Mouse (Mus musculus) natural killer cell, adult 2 months (primary cell): ENCODE results near the gene Myh6.
A peak's percentile ranks its signal among the peaks of the same experiment; 100 is the strongest.

ENCODE experiments used
- DNase-seq, 2 experiments: peaks; one replicate each; pipeline ENCODE4 v3.0.0; 2022; ENCODE audit warnings: low spot score in 2 of 2

Myh6 gene

DNA sequence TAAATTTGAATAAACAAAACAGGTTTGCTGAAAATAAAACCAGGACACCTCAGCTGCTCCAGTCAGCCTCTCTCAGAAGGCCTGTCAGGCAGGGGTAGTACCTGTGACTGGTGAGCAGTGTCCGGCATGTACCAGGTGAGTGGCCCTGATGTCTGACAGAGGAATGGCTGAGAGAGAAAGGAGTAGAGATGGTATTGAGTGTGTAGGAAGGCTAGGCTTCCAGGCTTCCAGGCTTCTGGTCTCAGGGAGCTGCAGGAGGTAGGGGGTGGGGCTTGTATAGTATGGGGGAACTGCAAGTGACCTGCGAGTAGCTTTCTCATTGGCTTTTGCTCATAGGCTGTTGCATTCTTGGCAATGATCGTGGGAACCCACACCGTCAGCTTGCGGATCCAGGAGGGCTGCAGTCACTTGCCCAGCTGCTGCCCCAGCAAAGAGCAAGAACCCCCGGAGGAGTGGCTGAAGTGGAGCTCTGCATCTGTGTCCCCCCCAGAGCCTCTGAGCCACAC, 34.0 kb downstream of the Myh6 start, which contains the start of gene Il25:
Gene Il25, plus strand, starts transcription at position 51 of the 506 bp plus-strand sequence.
- DNase-seq: no peak

DNA sequence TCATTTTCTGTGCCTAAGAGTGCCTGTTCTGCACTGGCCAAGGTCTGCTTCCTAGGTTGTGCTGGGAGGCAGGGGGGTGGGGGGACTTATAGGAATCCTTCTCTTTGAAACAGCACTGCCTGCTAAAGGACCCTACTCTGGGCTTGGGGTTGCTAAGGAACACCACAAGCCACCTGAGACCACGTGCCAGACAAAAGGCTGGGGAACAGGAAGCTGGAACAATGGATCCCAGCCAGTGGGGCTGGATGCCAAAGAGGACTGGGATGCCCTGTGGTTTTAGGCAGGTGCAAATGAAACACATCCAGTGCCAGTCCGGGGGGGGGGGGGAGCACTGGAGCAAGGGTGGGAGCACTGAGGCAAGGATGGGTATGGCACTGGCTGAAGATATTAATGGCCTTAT, 36.3 kb downstream of the Myh6 start:
- DNase-seq: no peak

DNA sequence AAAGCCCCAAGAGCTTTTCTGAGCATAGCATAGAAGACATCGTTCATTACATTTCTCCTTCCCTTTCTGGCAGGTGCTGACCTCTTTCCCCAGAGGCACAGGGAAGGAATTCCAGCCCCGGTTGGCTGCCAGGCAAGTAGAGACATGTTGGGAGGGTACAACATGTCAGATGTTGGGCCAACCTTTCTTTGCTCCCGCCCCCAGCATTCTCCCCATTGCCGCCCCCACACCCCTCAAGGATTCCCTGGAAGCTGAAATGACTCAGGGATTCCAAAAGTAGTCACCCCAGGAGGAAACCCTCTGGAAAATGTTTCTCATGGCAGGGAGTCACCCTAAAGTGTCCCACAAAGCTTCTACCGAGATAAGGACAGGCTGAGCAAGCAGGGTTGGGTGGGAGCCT, 36.9 kb downstream of the Myh6 start:
- no peak for DNase-seq

GRCm38 (mm10) chr14:54927296-54927695, 39.4 kb downstream of the Myh6 start:
- no peak for DNase-seq

DNA sequence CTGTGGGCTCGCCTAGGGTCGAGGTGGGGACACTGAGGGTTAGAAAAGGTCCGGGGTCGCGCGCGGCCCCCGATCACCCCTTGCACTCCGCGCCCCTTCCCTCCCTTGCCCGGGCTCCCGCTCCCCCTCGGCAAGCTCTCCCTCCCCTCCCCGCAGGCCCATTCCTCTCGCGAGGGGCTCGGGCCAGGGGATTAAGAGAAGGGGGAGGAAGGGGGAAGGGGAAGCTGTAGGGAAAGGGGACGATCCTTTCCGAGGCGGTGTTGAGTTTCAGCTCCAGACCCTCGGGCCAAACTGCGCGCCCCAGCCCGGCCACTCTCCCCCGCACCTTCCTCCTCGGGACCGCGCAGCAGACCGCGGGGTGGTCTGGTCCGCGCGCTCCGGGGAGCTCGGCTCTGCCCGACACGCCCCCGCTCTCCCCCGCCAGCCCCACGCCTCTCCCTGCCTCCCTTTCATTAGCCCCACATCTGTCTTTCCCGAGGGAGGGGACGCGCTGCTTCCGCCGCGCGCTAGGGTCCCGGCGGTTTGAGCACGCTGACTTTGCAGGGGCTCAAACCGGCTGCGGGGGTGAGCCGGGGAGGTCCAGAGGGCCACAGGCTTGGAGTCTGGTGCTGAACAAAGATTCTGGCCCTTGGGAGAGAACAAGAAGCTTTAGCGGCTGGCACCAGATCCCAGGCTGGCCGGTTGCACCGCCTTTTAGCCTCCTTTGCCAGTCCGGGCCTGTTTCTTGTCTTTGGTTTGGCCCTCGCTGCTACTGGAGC, 40.1 kb downstream of the Myh6 start:
- DNase-seq: no peak

DNA sequence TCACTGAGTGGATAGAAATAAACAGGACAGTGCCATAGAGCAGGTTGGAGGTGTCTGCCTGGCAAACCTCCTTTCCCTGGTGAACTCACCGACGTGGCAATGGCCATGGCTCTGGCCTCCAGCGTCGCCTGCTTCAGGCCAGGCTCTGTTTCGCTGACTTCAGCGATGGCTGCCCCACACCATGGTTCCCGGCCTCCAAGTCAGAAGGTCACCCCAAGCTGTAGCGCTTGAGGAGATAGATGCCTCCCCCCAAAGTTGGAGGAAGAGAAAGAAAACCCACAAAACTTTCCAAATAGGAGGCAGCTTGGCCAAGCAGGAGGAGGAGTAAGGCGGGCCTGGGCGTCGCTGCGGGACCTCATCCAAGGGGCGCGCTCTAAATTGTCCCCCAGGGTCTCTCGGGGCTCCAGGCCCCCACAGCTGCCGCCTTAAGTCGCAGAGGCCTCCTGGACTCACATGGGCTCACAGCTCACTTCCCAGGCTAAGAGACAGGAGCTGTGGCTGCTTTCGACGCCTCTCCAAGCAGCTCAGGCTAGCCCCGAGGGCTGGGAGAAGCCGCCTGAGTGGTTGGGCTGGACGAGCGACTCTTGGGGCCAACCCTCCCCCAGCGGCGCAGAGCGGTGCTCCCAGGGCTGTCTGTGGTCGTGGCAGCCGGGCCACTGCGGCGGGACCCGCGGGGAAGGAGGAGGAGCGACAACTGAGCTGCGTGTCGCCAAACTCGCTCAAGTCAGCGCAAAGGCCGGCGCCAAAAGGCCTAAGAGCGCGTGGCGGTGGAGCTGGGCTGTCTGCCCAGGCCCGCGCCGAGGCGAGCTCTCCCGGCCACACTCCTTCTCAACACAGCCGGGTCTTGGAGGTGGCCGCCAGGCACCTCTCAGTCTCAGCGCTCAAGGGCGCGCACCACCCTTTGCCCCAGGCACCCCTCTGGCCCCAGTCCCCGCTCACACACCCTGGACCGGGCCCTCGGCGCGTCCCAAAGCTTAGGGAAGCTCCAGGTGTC, 41.1 kb downstream of the Myh6 start, which contains the start of gene Efs:
Gene Efs, minus strand, starts transcription at position 778 of the 994 bp plus-strand sequence.
- DNase-seq: no peak

DNA sequence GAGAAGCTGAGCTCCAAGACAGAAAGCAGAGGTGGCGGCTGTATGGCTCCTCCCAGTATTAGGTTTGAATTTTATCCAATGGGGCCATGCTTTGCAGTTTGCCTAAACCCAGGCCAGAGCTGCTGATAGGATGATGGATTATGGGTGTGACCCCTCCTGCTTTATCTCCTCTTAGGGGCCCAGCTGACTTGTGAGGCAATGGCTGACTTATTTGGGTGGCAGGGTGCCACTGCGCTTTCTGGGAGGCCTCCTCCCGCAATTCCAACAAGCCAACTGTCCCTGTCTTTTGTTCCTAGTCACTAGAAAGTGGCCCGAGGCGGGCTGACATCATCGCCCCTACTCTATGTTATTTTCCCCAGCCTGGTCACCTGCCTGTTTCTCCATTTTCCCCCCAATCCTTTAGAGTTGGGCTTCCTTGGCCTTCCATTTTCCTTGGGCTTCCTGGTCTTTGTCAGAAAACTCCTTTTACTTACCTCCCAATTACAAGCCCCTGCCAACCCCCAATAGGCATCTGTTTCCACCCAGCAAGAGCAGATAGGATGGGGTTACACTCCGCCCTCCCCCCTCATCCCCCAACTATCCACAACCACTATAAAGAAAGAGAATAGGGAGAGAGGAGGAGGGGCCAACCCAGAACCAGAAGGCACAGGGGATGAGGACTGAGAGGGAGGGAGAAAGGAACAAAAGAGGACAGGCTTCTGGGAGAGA, 41.9 kb downstream of the Myh6 start:
- DNase-seq: no peak

- DNase-seq: no peak
Observed at GRCm38 (mm10) chr14:54920076-54920685, 46.5 kb downstream of the Myh6 start.

DNA sequence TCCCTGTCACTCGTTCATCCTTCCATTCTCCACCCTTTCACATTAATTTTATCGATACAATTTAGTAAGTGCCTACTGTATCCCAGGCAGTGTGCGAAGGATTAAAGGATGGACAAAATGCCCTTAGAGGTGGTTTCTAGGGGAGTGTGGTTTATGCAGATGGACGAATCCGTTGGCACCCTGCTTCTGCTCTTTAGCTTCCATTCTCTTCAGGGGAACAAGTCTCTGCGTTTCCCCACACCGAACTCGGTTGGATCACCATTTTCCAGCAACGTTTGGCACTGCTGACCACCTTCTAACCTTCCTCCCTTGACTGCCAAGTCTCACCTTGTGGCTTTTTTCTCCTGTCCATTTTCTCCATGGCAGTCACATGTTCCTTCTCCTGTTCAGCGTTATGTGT, 53.4 kb downstream of the Myh6 start:
- DNase-seq: no peak

GRCm38 (mm10) chr14:54912886-54913285, 53.8 kb downstream of the Myh6 start, which contains the start of gene Slc22a17:
TSS of gene Slc22a17 (minus strand) at chr14:54913132.
- DNase-seq: peak in 1 of 2 experiments; percentile 14

DNA sequence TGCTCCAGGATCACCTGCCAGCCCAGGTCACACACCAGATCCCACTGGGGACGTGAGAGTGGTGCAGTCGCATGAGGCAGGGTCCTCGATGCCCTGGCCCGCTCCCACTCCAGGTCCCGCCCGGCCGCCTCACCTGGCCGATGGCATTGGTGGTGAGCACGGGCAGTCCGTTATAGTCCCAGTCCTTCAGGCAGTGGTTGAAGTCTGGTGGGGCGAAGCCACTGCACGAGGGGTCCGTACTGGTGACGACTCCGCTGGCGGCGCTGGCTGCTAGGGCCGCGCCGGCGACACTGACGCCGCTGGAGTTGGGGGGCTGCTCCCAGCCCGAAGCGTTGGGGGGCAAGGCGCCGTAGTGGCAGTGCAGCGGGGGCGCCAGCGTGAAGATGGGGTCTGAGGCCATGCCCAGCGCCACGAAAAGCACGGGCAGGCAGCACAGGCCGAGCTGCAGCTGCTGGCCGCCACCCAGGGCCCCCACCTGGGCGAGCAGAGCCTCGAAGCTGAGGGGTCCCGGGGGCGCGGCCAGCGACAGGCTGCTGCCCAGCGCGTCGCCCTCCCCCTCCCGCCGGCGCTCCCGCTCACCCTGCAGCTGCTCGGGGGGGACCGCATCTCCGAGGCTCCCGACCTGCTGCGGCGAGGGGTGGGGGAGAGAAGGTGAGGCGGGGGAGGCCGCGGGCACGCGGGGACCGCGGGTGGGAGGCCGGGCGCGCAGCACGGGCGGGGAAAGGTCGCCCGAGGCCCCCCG, 54.4 kb downstream of the Myh6 start:
- no peak for DNase-seq

DNA sequence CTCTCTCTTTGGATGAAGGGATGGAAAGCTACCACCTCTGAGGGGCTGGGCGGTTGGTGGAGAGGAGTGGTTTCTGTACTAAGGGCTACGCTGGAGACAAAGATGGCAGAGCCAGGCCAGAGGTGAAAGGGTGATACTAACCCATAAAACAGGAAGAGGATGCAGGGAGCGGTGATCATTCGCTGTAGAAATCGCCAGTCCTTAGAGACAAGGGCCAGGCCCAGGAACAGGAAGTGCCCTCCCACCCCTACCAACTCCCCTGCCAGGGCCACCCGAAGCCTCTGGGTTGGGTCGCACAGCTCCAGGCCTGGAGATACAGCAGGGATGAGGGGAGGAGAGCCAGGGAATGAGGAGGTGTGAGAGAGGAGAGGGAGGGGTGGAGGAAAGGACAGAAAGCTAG, 58.0 kb downstream of the Myh6 start:
- no peak for DNase-seq

DNA sequence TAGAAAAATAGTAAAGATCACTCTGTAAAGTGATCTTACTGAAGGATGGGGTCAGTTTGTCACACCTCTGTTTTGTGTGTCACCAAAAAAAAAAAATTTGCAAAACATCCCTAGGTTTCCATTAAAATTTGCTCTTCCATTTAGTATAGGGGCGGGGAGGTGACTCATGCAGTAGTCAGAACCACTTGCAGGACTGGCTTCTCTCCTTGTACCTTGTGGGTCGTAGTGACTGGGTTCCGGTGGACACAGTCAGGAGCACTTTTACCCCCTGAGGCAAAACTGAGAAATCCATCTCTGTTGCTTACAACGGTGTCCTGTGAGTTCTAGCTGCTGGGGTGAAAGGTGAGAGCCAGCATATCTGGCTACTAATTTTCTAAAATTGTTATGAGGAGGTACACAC, 63.1 kb downstream of the Myh6 start:
- no peak for DNase-seq

DNA sequence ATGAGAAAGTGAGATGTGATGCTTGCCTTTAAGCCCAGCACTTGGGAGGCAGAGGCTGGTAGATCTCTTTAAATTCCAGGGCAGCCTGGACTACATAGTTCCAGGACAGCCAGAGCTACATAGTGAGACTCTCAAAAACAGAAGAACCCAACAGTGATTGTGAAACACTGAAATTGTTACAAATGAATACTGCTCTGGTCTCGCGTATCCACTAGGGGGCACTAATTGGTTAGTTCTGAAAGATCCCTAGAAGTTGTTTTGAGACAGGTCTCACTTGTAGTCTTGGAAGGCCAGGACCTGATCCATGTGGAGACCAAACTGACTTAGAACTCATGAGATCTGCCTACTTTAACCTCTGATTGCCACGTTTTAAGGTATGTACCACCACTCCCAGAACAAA, 66.3 kb downstream of the Myh6 start:
- DNase-seq: peak; percentile 52 to 60

- no peak for DNase-seq
Observed at GRCm38 (mm10) chr14:54897445-54897844, 69.3 kb downstream of the Myh6 start.

DNA sequence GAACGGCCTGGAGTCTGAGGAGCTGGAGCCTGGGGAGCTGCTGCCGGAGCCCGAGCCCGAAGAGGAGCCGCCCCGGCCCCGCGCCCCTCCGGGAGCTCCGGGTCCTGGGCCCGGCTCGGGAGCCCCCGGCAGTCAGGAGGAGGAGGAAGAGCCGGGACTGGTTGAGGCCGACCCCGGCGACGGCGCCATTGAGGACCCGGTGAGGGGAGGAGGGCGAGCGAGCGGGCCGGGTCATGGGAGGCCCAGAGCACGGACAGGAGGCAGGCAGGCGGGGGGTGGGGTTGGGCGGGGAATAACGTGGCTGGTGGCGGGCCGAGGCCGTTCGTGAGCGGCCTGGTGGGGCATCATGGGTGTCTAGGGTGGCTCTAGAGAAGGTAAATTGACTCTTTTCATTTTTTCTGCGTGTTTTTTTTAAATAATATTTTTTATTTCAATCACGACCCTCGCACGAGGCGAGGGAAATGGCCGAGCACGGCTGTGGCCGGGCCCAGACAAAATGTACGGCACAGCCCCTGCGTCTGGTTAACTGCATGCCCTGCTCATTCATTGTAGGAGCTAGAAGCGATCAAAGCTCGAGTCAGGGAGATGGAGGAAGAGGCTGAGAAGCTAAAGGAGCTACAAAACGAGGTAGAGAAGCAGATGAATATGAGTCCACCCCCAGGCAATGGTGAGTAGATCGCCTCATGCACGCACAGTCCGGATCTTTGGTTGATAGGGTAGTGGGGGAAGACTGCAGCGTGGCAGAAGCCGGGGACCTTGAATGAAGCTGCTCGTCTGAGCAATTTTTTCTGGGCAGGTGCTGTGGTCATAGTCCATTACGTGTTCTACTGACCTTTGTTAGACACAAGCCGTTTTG, 72.2 kb downstream of the Myh6 start:
- peak; percentile 49 to 51 for DNase-seq

- DNase-seq: peak; percentile 99
Observed at GRCm38 (mm10) chr14:54893651-54894181, 73.0 kb downstream of the Myh6 start.

GRCm38 (mm10) chr14:54892200-54892599, 74.5 kb downstream of the Myh6 start, which contains the start of gene Pabpn1:
TSS of gene Pabpn1 (plus strand) at chr14:54892500.
- no peak for DNase-seq
